Mouse (Mus musculus) CD8-positive naive resting alpha-beta T cell, adult 57 days (primary cell): ENCODE measurements around the gene Zfp983. TPM values are rescaled to one million over a fixed set of nuclear protein-coding genes. Genes with fewer than 3 reads are reported as not detected.

ENCODE experiments used
- total RNA-seq: library from RNA; stranded (reverse); gene quantifications from one replicate; pipeline ENCODE4 v1.2.4, GENCODE M21; 2023

Gene Zfp983
- 9.9 TPM for total RNA-seq

DNA sequence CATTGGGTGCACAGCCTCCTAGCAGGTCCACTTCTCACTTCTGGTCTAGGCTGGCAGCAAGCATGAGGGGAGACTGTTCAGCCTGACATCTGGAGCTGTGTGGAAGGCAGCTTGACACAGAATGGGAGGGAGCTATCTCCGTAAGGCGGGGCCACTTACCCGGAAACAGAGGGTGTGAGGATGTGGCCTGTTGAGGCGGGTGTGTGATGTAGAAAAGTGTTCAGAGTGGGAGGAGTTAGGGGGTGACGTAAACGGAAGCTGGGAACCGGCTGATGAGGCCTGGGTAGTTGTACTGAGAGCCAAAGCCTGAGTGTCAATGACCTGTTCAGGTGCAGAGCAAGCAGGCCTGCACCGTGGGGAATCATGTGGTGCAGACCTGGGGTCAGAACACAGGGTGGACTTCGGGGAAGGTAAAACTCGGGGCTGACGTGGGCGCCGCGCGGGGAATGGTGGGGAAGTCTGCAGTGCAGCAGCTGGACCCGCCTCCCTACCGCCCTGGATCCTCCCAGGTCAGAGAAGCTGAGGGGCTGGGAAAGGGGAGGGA, at the start of gene Zfp983:
Zfp983 (plus strand) TSS at position 261 of the 544 bp plus-strand sequence.

DNA sequence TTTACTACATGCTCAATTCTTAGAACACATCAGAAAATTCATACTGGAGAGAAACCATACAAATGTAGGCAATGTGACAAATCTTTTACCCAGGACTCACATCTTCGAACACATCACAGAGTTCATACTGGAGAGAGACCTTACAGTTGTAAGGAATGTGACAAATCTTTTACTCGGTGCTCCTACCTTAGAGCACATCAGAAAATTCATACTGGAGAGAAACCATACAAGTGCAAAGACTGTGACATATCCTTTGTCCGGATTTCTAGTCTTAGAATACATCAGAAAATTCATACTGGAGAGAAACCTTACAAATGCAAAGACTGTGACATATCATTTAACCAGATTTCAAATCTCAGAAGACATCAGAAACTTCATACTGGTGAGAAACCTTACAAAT, 41.1 kb downstream of the Zfp983 start, which contains the start of gene Gm10226:
Gm10226 (plus strand) TSS at position 301 of the 400 bp plus-strand sequence.

DNA sequence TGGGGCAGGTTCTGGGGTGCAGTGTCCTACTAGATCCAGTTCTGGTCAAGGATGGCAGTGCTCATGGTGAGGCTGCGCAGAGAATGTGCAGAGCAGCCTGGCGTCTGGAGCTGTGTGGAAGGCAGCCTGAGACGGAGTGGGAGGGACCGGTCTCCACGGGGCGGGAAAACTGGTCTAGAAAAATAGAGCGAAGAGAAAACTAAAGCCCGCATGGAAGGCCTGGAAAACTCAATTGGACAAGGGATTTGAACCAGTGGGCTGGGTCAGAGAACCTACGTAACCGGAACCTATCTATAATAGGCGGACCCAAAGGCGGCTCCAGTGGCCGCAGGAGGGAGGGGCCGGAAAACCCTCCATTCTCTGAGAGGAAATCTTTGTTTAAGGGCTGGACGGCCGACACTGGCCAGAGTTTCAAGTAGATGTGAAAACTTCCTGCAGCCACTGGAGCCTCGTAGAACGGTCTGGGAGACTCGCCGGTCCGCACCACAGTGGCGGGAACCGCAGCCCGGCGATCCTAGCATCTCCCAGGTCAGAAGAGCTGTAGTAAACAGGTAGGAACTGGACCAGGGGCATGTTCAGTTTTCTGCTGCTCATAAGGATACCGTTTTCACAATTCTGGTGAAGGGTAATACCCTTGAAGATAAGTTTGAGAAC, 57.0 kb downstream of the Zfp983 start, which contains the start of gene Zfp760:
Zfp760 (plus strand) TSS at position 399 of the 654 bp plus-strand sequence.

Other genes starting within 250 kb of the Zfp983 start
- gene Zfp54, start 227.4 kb upstream of the Zfp983 start, total RNA-seq: 2.0 TPM
- gene Zfp51, start 200.2 kb upstream of the Zfp983 start, total RNA-seq: 23.0 TPM
- gene Zfp53, start 161.6 kb upstream of the Zfp983 start, total RNA-seq: 31.6 TPM
- gene Zfp52, start 115.1 kb upstream of the Zfp983 start, total RNA-seq: 8.0 TPM
- 1.4 TPM for gene Zfp948, start 83.6 kb upstream of the Zfp983 start, total RNA-seq
- gene Gm10226, start 41.2 kb downstream of the Zfp983 start, total RNA-seq: 14.5 TPM
- gene Zfp760, start 57.1 kb downstream of the Zfp983 start, total RNA-seq: 2.3 TPM
- gene Zfp229, start 80.2 kb downstream of the Zfp983 start, total RNA-seq: 2.7 TPM
- gene Zfp820, start 195.1 kb downstream of the Zfp983 start, total RNA-seq: 0.28 TPM